Mouse (Mus musculus) T-cell, adult 2 months (primary cell): Measurements from ENCODE around the gene Cpne9.
"Not testable (repeated sequence)": the region's sequence is repeated elsewhere in the genome, so short reads cannot be mapped to it uniquely, and the experiment has no call there.

Experiments used
- DNase-seq: peaks from one replicate; pipeline ENCODE4 v3.0.0; 2022; ENCODE audit warnings: low spot score

Gene Cpne9

GRCm38 (mm10) chr6:113289346-113289745 is 7.2 kb downstream of the Cpne9 start:
- no peak for DNase-seq

- no peak for DNase-seq
Measured at GRCm38 (mm10) chr6:113290346-113290745, 8.2 kb downstream of the Cpne9 start.

GRCm38 (mm10) chr6:113292938-113293337 is 10.8 kb downstream of the Cpne9 start:
- no peak for DNase-seq

- DNase-seq: no peak
Measured at GRCm38 (mm10) chr6:113296046-113296445, 13.9 kb downstream of the Cpne9 start.

- DNase-seq: no peak
Measured at GRCm38 (mm10) chr6:113296639-113297038, 14.5 kb downstream of the Cpne9 start.

- DNase-seq: no peak
Measured at GRCm38 (mm10) chr6:113301350-113301749, 19.2 kb downstream of the Cpne9 start.

- peak; percentile 32 for DNase-seq
Measured at GRCm38 (mm10) chr6:113302258-113302657, 20.2 kb downstream of the Cpne9 start.

GRCm38 (mm10) chr6:113306322-113306985 is 24.3 kb downstream of the Cpne9 start:
- DNase-seq: peak; percentile 100

GRCm38 (mm10) chr6:113306986-113307349 is 24.9 kb downstream of the Cpne9 start, which contains the start of gene Brpf1:
Brpf1 (plus strand) TSS chr6:113307137.
- no peak for DNase-seq

GRCm38 (mm10) chr6:113307481-113308121 is 25.5 kb downstream of the Cpne9 start:
- peak; percentile 41 for DNase-seq

GRCm38 (mm10) chr6:113308141-113308540 is 26.0 kb downstream of the Cpne9 start:
- DNase-seq: peak; percentile 36

- DNase-seq: no peak
Measured at GRCm38 (mm10) chr6:113315972-113316371, 33.9 kb downstream of the Cpne9 start.

GRCm38 (mm10) chr6:113326533-113327315 is 44.6 kb downstream of the Cpne9 start, which contains the start of gene Ogg1:
Ogg1 (plus strand) TSS chr6:113326972.
- peak; percentile 99 for DNase-seq

GRCm38 (mm10) chr6:113329396-113329795 is 47.3 kb downstream of the Cpne9 start:
- DNase-seq: no peak

GRCm38 (mm10) chr6:113330547-113330946 is 48.4 kb downstream of the Cpne9 start:
- DNase-seq: peak; percentile 53

- DNase-seq: no peak
Measured at GRCm38 (mm10) chr6:113331721-113332120, 49.6 kb downstream of the Cpne9 start.

GRCm38 (mm10) chr6:113332734-113333133 is 50.6 kb downstream of the Cpne9 start:
- not testable (repeated sequence) for DNase-seq

GRCm38 (mm10) chr6:113333137-113333950 is 51.2 kb downstream of the Cpne9 start:
- no peak for DNase-seq

- no peak for DNase-seq
Measured at GRCm38 (mm10) chr6:113334216-113334615, 52.1 kb downstream of the Cpne9 start.

GRCm38 (mm10) chr6:113336852-113337620 is 54.9 kb downstream of the Cpne9 start:
- no peak for DNase-seq

- no peak for DNase-seq
Measured at GRCm38 (mm10) chr6:113341574-113341973, 59.5 kb downstream of the Cpne9 start.
